Mouse (Mus musculus) hindbrain, embryonic 14.5 days (tissue): Measurements from ENCODE around the gene Dock2. TPM values are rescaled to one million over a fixed set of nuclear protein-coding genes. Genes with fewer than 3 reads are reported as not detected.

ENCODE experiments used
- ATAC-seq: fragments of 200-750 bp; cut with Nextera tagmentation; 2 replicates; pipeline ENCODE4 v1.8.0; 2017; ENCODE audit warnings: moderate number of reproducible peaks, mild to moderate bottlenecking, moderate TSS enrichment, moderate library complexity; ENCODE audit not compliant: low FRiP score
- DNase-seq: peaks from one replicate; pipeline ENCODE4 v3.0.0-alpha.2; 2015; ENCODE audit warnings: low spot score
- H3K27ac ChIP-seq: fragments of 300-500 bp; sonication (generic); 2 replicates; pipeline ENCODE4 v1.5.1; 2014; ENCODE audit warnings: mild to moderate bottlenecking, moderate library complexity
- H3K27me3 ChIP-seq: fragments of 300-500 bp; sonication (generic); 2 replicates; pipeline ENCODE4 v1.6.1; 2014; ENCODE audit warnings: mild to moderate bottlenecking, low read length, mixed read lengths; ENCODE audit not compliant: control insufficient read depth, insufficient read depth
- H3K36me3 ChIP-seq: fragments of 300-500 bp; sonication (generic); replicated peaks from 2 replicates; pipeline ENCODE4 v1.6.1; 2014; ENCODE audit not compliant: control insufficient read depth, insufficient read depth
- H3K4me1 ChIP-seq: fragments of 300-500 bp; sonication (generic); replicated peaks from 2 replicates; pipeline ENCODE4 v1.6.1; 2014; ENCODE audit warnings: antibody characterized with exemption, low read length, mixed read lengths; ENCODE audit not compliant: control insufficient read depth, insufficient read depth
- H3K4me2 ChIP-seq: fragments of 300-500 bp; sonication (generic); replicated peaks from 2 replicates; pipeline ENCODE4 v1.6.1; 2014; ENCODE audit warnings: mild to moderate bottlenecking, moderate library complexity
- H3K4me3 ChIP-seq: fragments of 300-500 bp; sonication (generic); replicated peaks from 2 replicates; pipeline ENCODE4 v1.5.1; 2014; ENCODE audit warnings: mild to moderate bottlenecking, low read length
- H3K9ac ChIP-seq: fragments of 300-500 bp; sonication (generic); 2 replicates; pipeline ENCODE4 v1.6.1; 2014
- H3K9me3 ChIP-seq: fragments of 300-500 bp; sonication (generic); 2 replicates; pipeline ENCODE4 v1.6.1; 2016; ENCODE audit warnings: low read length; ENCODE audit not compliant: control insufficient read depth
- WGBS: fragments of 180-500 bp; shearing (Covaris S2); extraction: QIAGEN DNeasy Blood & Tissue Kit; methylation state at CpG from one replicate; pipeline ENCODE4 v1.1.7; 2014; 5-methylcytosine and 5-hydroxymethylcytosine counted together
- polyA plus RNA-seq: library from polyadenylated mRNA; unstranded; fragments of >200 nt; fragmentation: Nextera tagmentation; extraction: Ambion mirVana; gene quantifications from 2 replicates; pipeline ENCODE4 v1.2.1, GENCODE M21; 2014

The Dock2 gene
- polyA plus RNA-seq, 1 experiment from 2014 or later = 0.84 TPM

DNA sequence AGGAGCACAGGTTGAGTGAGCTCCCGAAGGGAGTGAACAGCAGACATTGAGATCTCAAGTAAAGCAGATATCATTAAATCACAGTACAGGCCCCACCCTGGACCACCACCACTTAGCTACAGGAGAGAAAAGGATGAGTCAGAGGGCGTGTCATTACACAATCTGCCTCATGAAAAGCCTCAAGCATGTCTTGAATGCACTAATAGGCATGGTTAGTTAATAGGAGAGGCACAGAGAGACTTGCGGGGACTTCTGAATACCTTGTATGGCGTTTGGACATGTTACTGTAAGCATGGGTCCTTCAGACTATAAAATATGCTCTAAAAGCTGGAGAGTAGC, 78.6 kb downstream of the Dock2 start:
- no peaks in the 10 kb centered on the region for H3K36me3 ChIP-seq
- H3K9ac ChIP-seq = no peak overlapping the region
- no peak for DNase-seq
- no peak overlapping the region for H3K27ac ChIP-seq
- 75% methylated on average over 4 of the region's 4 CpGs for WGBS
- no peak overlapping the region for H3K4me3 ChIP-seq
- no peaks in the 10 kb centered on the region for H3K27me3 ChIP-seq
- H3K9me3 ChIP-seq = no peaks in the 10 kb centered on the region
- ATAC-seq = 0 out of 2 replicates have a peak, but pooled peaks have one; percentile 21
- H3K4me1 ChIP-seq = no peaks in the 10 kb centered on the region
- no peak overlapping the region for H3K4me2 ChIP-seq

DNA sequence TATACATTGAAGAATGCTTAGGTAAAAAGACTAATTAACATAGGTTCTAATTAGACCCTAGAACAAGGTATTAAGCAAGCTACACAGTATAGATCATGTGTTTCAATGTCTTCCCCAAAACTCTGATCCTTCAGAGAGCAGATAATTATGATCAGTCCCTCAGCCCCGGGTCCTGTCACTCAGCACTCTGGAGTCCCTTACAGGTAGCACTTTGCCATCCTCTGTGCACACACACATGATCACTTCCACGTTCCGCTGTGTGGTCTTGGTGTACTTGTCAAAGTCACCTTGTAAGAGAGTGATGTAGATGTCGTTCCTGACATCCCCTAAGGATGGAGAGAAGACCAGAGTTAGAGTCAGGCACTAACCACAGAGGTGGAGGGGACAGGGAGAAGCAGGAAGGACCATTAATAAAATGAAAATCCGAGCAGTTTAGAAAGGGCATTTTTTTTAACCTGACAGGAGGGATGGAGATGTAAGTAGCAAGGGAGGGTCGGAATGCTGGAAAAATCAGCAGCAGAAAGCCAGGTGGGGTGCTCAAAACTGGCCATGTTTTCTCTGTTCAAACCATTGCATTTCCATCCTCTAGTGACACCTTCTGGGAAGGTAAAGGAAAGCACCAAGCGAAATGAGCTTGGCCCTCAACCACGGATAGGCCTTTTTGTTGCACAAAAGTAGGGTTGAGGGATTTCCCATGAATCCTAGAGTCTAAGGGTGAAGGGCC, 79.1 kb downstream of the Dock2 start:
- 0 out of 2 replicates have a peak, but pooled peaks have one; percentile 40 for ATAC-seq
- H3K27ac ChIP-seq = no peak overlapping the region
- H3K4me2 ChIP-seq = no peak overlapping the region
- H3K4me1 ChIP-seq = no peaks in the 10 kb centered on the region
- no peaks in the 10 kb centered on the region for H3K36me3 ChIP-seq
- DNase-seq = peak; percentile 63
- H3K9me3 ChIP-seq = no peaks in the 10 kb centered on the region
- no peak overlapping the region for H3K4me3 ChIP-seq
- H3K27me3 ChIP-seq = no peaks in the 10 kb centered on the region
- WGBS = 61% methylated on average over 8 of the region's 8 CpGs
- no peak overlapping the region for H3K9ac ChIP-seq

DNA sequence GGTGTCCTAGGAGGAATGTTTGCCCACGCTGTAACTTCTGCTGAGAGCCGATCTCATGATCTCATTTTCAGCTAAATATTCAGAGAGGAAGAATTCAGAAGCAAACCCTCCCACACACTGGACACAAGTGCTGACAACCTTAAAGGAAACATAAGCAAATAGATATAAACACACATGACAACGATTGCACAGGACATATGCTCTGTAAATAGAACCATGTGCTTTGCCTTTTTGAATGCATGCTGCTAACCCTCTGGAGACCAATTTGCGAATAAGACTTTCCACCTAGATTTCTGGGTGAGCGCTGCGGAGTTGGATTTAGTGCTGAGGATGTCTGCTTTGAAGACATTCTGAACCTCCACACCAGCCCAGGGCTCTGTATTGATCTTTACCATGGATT, 79.8 kb downstream of the Dock2 start:
- H3K27ac ChIP-seq = no peak overlapping the region
- ATAC-seq (no peak), DNase-seq (no peak)
- no peaks in the 10 kb centered on the region for H3K4me1 ChIP-seq
- 62% methylated on average over 6 of the region's 6 CpGs for WGBS
- no peak overlapping the region for H3K4me2 ChIP-seq
- H3K9ac ChIP-seq = no peak overlapping the region
- H3K4me3 ChIP-seq = no peak overlapping the region
- H3K27me3 ChIP-seq = no peaks in the 10 kb centered on the region
- H3K9me3 ChIP-seq = no peaks in the 10 kb centered on the region
- H3K36me3 ChIP-seq = no peaks in the 10 kb centered on the region

DNA sequence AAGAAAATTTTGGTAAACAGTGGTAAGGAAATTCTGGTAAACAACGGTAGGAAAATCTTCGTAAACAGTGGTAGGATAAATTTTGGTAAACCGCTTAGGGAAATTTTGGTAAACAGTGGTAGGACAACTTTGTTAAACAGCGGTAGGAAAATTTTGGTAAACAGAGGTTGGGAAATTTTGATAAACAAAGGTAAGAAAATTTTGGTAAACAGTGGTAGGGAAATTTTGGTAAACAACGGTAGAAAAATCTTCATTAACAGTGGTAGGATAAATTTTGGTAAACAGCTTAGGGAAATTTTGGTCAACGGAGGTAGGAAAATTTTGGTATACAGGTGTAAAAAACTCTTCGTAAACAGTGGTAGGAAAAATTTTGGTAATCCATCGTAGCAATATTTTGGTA, 101.9 kb downstream of the Dock2 start:
- Histone ChIP-seq H3K36me3 (no peaks in the 10 kb centered on the region), H3K9me3 (peaks cover 8% of the 10 kb centered on the region), H3K4me2 (no peak overlapping the region), H3K27ac (no peak overlapping the region), H3K4me3 (no peak overlapping the region), H3K4me1 (no peaks in the 10 kb centered on the region), H3K27me3 (no peaks in the 10 kb centered on the region), H3K9ac (no peak overlapping the region)
- 56% methylated on average over 8 of the region's 8 CpGs for WGBS
- ATAC-seq (peak; percentile 55; the same call in 1 of the 2 replicates), DNase-seq (peak; percentile 74)

DNA sequence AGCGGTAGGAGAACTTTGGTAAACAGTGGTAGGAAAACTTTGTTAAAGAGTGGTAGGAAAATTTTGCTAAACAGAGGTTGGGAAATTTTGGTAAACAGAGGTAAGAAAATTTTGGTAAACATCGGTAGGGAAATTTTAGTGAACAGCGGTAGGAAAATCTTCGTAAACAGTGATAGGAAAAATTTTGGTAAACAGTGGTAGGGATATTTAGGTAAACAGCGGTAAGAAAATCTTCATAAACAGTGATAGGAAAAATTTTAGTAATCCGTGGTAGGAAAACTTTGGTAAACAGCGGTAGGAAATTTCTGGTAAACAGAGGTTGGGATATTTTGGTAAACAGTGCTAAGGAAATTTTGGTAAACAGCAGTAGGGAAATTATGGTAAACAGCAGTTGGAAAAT, 239.1 kb downstream of the Dock2 start:
- Histone ChIP-seq H3K27ac (no peak overlapping the region), H3K4me2 (no peak overlapping the region), H3K9me3 (peaks cover 16% of the 10 kb centered on the region; the same call in 1 of the 2 replicates), H3K9ac (no peak overlapping the region), H3K4me1 (no peaks in the 10 kb centered on the region), H3K27me3 (no peaks in the 10 kb centered on the region), H3K36me3 (no peaks in the 10 kb centered on the region), H3K4me3 (no peak overlapping the region)
- ATAC-seq (no peak), DNase-seq (peak; percentile 31)
- 83% methylated on average over 7 of the region's 7 CpGs for WGBS

DNA sequence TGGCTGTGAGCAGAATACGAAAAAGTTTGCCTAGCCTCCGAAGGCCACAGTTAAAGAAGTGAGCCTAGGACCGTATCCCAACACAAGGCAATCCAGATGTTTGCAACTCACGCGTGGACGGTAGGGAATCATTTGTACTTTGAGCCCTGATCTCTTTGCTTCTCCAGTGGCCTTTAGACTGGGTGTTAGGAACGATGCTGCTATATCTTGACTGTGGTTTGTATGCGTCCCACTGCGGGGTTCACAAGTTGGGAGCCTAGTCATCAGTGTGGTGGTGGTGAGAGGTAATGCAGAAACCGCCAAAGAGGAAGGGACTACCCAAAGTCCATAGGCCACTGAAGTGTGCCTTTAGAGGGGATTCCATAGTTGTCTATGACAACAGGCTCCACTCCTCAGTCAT, 251.6 kb downstream of the Dock2 start:
- Histone ChIP-seq H3K9me3 (no peaks in the 10 kb centered on the region), H3K27me3 (no peaks in the 10 kb centered on the region), H3K27ac (no peak overlapping the region), H3K4me3 (no peak overlapping the region), H3K4me1 (no peaks in the 10 kb centered on the region), H3K36me3 (no peaks in the 10 kb centered on the region), H3K4me2 (no peak overlapping the region), H3K9ac (no peak overlapping the region)
- DNase-seq = no peak
- 93% methylated on average over 10 of the region's 10 CpGs for WGBS
- no peak for ATAC-seq

DNA sequence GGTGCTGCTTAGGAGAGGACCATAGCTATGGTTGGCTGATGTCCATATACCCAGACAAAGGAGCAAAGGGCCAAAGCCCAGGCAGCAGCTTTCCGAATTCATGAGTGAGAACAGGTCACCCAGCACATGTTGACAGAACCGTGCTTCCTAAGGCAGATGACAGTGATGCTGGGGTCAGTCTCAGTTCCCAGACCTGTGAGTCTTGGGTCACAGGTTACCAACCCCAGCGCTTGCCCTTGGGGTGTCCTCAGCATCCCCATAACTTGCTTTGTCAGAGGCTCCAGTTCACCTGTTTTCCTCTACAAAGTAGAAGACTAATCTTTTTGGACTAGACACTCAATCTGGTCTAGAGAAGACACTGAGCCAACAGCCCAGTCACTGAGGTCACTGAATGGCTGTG, 252.7 kb downstream of the Dock2 start:
- Histone ChIP-seq H3K4me2 (no peak overlapping the region), H3K9me3 (no peaks in the 10 kb centered on the region), H3K4me3 (no peak overlapping the region), H3K4me1 (no peaks in the 10 kb centered on the region), H3K36me3 (no peaks in the 10 kb centered on the region), H3K27me3 (no peaks in the 10 kb centered on the region), H3K27ac (no peak overlapping the region), H3K9ac (no peak overlapping the region)
- ATAC-seq = no peak
- no peak for DNase-seq
- WGBS = 92% methylated on average over 3 of the region's 3 CpGs

DNA sequence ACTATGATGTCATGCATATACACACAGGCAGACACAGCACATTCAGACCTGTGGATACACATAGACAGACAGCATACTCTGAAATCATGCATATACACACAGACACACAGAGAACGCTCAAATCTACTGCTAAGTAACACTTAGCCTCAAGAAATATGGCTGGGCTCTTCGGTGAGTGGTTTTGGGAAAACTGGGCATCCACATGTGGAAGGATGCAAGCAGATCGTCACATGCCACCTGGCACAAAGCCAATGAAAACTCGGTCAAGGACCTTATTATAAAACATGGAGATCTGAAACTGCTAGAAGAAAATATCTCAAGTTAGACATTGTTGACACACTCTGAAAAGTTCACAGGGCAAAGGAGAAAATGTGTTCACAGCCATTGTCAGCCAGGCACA, 255.7 kb downstream of the Dock2 start:
- Histone ChIP-seq H3K4me2 (no peak overlapping the region), H3K9me3 (no peaks in the 10 kb centered on the region), H3K4me3 (no peak overlapping the region), H3K27me3 (no peaks in the 10 kb centered on the region), H3K36me3 (no peaks in the 10 kb centered on the region), H3K4me1 (no peaks in the 10 kb centered on the region), H3K9ac (no peak overlapping the region), H3K27ac (no peak overlapping the region)
- DNase-seq (no peak), ATAC-seq (no peak)
- 93% methylated on average over 4 of the region's 4 CpGs for WGBS

DNA sequence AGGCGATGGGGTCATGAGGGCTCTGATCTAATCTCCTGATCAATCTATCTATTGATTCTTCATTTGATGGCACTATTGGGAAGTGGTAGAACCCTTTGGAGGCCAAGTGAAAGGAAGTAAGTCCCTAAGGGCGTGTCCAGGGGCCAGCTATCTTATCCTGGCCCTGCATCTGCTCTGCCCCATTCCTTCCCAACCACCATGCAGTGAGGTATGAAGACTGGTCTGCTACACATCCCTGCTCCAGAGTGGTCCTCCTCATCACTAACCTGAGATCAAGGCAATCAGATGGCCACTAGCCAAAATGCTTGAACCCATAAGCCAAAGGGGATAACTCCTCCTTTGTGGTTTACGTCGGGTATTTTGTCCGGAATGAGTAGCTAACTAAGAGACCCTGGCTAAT, 256.5 kb downstream of the Dock2 start:
- DNase-seq (no peak), ATAC-seq (no peak)
- no peaks in the 10 kb centered on the region for H3K9me3 ChIP-seq
- no peaks in the 10 kb centered on the region for H3K36me3 ChIP-seq
- no peak overlapping the region for H3K4me3 ChIP-seq
- H3K4me1 ChIP-seq = no peaks in the 10 kb centered on the region
- H3K9ac ChIP-seq = no peak overlapping the region
- H3K27me3 ChIP-seq = no peaks in the 10 kb centered on the region
- H3K27ac ChIP-seq = no peak overlapping the region
- no peak overlapping the region for H3K4me2 ChIP-seq
- 93% methylated on average over 5 of the region's 5 CpGs for WGBS
